Mouse (Mus musculus) kidney, adult 2 months (tissue): ENCODE measurements around the gene Fh1.

Source experiments
- CTCF ChIP-seq: fragments of 200-500 bp; conservative IDR thresholded peaks from 2 replicates; pipeline ENCODE4 v1.5.1; 2011; ENCODE audit warnings: low read depth, mild to moderate bottlenecking, control low read depth, low read length, moderate library complexity, mixed read lengths; ENCODE audit not compliant: insufficient read depth, insufficient read length
- POLR2A ChIP-seq: fragments of 200-500 bp; IDR thresholded peaks from one replicate; pipeline ENCODE4 v1.6.1; 2011; ENCODE audit warnings: low read depth, low read length, control low read depth

DNA sequence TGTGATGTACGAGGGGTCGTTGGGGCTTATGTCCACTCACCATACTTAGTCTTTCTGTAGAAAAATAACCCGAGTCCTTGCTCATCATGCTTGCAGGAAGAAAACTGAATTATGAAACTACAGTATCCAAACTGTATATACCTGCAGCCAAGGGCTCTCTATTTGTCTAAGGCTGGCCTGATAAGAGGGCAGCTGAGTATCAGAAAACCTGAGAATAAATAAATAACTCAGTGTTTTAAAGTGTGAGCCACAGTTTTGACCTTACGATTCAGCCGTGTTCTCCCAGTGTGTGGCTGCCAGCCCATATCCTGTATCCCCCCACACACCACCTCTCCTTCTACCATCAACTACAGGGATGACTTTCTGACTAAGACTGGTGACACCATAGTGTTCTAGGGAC, 38.8 kb downstream of the Fh1 start:
- TF ChIP-seq CTCF (no peak), POLR2A (no peak)
